Mouse (Mus musculus) embryo, embryonic 10.5 days (tissue): Measurements from ENCODE around the gene Il10rb.

Experiments used
- DNase-seq: peaks from one replicate; pipeline ENCODE4 v3.0.0-alpha.2; 2015; ENCODE audit warnings: low spot score

Gene Il10rb

DNA sequence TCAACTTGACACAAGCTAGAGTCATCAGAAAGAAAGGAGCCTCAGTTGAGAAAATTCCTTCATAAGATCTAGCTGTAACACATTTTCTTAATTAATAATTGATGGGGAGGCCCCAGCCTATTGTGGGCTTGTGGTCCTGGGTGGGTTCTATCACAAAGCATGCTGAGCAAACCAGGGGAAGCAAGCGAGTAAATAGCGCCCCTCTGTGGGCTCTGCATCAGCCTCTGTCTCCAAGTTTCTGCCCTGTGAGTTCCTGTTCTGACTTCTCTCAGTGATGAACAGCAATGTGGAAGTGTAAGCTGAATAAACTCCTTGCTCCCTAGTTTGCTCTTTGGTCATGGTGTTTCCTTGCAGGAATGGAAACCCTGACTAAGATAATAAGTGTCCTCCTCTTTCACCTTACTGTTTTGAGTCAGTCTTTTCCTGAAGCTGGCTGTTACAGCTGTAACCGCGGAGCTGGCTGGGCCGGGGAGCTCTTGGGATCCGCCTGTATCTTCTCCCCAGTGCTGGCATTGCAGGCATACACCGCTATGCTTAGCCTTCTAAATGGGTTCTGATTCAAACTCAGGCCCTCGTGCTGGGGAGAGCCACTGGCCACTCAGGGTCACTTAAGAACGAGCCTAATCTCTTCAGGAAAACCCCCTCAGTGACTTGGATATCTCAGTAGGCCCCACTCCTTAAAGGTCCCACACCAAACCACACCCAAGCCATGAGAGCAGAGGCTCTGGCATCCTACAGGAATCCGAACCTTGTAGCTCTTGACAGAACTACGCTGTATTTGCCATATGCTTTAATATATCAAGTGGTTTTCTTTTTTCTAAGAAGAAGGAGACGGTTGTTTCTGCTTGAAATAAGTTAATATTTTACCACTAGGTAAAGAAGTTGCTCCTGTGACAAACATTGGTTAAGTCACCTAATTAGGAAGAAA is 44.4 kb downstream of the Il10rb start:
- no peak for DNase-seq

GRCm38 (mm10) chr16:91451949-91452348 is 46.0 kb downstream of the Il10rb start:
- DNase-seq, result no peak

- DNase-seq, result no peak
These were observed 46.5 kb downstream of the Il10rb start for GRCm38 (mm10) chr16:91452363-91452896.

DNA sequence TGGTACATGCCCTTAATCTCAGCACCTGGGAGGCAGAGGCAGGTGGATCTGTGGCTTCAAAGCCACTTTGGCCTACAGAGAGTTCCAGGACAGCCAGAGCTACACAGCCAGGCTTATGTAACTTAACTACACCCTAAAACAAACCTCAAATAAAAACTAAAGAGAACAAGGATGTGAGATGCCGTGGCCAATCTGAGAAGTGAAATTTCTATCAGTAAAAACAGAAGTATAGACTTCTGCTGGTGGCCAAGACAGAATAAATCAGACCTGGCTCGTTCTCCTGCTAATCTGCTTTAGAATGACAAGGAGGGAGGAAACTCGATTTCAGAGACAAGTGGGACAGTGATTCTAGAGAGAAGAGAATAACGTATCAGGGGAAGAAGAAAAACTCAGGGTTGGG is 49.9 kb downstream of the Il10rb start:
- no peak for DNase-seq

- no peak for DNase-seq
These were observed 52.4 kb downstream of the Il10rb start for GRCm38 (mm10) chr16:91458301-91458746.

- DNase-seq, result no peak
These were observed 53.0 kb downstream of the Il10rb start for GRCm38 (mm10) chr16:91458976-91459375.

DNA sequence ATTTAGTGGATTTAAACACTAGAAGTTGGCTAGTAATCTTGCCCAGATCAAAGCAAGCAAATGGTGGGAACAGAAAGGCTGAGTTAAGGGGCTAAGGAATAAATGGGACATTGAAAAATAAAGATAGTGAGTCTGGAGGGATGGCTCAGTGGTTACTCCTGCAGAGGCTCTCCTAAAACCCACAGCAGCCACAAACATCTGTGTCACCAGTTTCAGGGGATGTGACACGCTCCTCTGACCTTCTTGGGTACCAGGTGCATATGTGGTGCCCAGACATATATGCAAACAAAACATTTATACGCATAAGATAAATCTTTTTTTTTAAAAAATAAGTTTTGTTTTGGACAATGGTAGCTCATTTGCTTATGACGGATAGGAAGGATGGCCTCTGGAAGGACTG is 53.4 kb downstream of the Il10rb start:
- no peak for DNase-seq

DNA sequence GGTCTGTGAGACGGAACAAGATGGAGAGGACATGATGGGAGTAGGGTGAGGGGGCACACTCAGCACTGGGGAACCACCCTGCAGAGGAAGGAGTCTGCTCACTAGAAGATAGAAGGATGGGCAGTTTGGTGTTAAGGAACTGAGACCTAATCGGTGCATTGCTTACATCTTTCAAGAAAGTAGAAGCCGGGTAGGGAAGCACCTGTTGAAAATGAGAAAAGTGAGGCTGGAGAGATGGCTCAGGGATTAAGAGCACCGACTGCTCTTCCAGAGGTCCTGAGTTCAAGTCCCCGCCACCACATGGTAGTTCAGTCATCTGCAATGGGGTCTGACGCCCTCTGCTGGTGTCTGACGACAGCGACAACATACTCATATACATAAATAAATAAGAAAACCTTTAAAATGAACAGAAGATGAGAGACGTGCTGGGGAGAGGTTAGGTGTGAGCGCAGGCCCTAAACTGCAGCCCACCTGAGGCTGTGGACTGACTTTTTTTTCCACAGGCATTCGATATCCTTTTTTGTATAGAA is 53.9 kb downstream of the Il10rb start:
- DNase-seq, result no peak

DNA sequence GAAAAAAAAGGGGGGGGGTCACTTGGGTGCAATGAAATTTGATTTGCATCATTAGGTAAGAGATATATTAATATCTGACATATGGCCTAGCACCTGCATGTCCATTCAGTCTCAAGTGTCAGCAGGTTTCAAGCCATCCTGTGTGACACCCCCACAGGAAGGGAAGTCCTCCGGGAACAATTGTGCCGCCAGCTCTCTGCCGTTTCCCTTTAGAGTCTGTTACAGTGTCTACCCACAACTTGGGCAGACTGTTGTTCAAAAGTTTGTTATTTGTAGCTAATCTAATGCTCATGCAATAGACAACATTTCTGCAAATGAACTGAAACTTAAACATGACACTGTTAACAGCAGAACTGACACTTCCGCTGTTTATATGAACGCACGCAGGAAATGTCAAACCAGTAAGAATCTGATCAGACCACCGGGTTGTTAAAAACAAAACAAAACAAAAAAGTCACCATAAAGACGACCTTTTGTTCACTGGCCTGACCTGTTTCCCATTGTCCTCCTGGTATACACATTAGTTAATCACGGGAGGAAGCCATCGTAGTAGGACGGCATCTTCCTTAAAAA is 55.2 kb downstream of the Il10rb start:
- no peak for DNase-seq

DNA sequence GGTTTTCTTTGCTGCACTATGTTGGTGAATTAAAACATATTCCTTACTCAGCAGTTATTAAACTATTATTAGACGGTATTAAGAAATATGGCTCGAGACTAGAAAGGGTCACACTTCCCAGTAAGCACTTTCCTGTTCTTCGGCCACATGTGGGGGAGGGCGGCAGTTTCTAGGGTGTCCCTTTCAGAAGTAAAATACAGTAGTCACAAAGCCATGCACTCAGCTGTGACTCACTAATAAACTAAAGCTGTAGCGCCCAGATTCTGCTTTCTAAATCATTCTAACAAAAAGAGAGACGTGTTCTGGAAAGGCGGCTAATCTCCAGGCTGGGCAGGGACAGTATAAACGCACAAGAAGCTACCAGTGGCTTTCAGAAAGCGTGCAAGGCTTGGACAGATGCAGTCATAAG is 55.8 kb downstream of the Il10rb start:
- DNase-seq, result no peak

- no peak for DNase-seq
These were observed 56.7 kb downstream of the Il10rb start for GRCm38 (mm10) chr16:91462644-91463043.

GRCm38 (mm10) chr16:91463400-91463799 is 57.4 kb downstream of the Il10rb start:
- DNase-seq, result no peak

- no peak for DNase-seq
These were observed 58.0 kb downstream of the Il10rb start for GRCm38 (mm10) chr16:91463836-91464400.

- DNase-seq, result peak; percentile 95
These were observed 58.9 kb downstream of the Il10rb start for GRCm38 (mm10) chr16:91464594-91465504.

DNA sequence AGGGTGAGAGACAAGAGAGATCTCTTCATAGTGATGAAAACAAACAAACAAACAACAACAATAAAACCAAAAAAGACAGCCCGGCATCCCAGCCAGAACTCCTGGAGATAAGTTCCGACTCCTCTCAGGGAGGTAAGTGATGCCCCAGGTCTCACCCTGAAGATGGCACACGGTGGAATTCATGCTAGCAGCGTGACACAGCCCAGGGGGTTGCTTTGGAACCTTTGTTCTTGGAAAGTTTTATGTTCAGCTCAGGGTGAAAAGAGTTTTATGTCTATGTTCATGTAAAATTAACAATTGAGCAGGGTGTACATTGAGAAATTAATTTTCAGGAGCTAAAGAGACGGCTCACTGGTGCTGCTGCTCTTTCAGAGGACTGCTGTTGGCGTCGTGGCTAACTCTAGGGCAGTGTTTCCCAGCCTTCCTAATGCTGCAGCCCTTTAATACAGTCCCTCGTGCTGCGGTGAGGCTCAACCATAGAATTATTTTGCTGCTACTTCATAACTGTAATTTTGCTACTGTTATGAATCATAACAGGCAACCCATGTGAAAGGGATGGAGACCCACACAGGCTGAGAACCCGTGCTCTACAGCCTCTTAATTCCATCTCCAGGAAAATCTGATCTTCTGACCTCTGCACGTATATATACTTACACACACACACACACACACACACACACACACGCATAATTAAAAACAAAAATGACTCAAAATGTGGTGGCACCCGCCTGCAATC is 59.7 kb downstream of the Il10rb start:
- DNase-seq, result no peak

GRCm38 (mm10) chr16:91466566-91466965 is 60.6 kb downstream of the Il10rb start:
- peak; percentile 68 for DNase-seq

- DNase-seq, result no peak
These were observed 64.5 kb downstream of the Il10rb start for GRCm38 (mm10) chr16:91470470-91470869.

- no peak for DNase-seq
These were observed 65.5 kb downstream of the Il10rb start for GRCm38 (mm10) chr16:91471481-91471880.
